Mouse (Mus musculus): ENCODE data around the gene Tmem28. TPM values are rescaled to one million over a fixed set of nuclear protein-coding genes. Genes with fewer than 3 reads are reported as not detected.

Gene Tmem28
- polyA plus RNA-seq (2014; fragmentation: Illumina TruSeq; extraction: RNeasy Lipid Tissue Mini Kit (QIAGEN cat#74804); ENCODE audit: low read depth, low replicate concordance): 0.10 TPM

DNA sequence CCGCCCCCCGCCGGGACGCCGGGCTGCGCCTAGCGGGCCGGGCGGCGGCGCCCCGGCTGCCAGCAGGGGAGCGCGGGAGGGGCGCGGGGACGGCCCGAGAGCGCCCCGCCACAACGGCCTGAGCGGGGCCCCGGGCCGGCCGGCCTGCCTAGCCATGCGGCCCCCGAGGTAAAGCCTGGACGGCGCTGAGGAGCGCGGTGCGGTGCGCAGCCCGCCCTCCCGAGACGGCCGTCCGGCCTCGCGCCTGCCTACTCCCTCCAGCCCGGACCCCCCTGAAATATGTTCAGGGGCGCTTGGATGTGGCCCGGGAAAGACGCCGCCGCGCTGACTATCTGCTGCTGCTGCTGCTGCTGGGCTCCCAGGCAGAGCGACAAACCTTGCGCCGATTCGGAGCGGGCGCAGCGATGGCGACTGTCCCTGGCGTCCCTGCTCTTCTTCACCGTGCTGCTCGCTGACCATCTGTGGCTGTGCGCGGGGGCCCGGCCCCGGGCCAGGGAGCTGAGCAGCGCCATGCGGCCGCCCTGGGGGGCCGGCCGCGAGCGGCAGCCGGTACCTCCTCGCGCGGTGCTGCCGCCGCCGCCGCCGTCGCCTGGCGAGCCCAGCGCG, at the start of gene Tmem28:
TSS of gene Tmem28 (plus strand) at position 232 of the 606 bp plus-strand sequence.

Other genes with a start within 250 kb of the Tmem28 start
- 3.2 TPM for gene Eda, start 154.6 kb downstream of the Tmem28 start, polyA plus RNA-seq (2014; fragmentation: Illumina TruSeq; extraction: RNeasy Lipid Tissue Mini Kit (QIAGEN cat#74804); ENCODE audit: low read depth, low replicate concordance)